Mouse (Mus musculus): ENCODE measurements around the gene Slc25a39.

DNA sequence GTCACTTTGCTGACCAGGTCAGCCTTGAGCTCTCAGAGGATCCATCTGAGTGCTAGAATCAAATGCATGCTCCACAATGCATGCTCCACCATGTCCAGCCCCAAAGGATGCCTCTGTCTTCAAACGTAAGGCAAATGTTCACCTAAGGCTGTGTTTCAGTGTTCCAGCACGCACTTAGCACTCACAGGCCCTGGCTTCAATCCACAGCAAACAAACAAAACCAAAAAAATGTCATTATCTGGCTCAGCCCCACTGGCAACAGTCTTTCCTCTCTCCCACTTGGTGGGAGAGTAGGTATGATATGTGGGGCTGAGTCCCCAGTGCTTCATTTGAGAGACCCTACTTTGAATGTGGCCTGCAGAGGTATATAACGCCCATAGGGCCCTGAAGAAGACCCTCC is 3.3 kb upstream of the Slc25a39 start:
- TF ChIP-seq POLR2A (IDR thresholded peaks at IDR 0.05; ENCODE audit: low read depth, low read length) (no peak), CTCF (IDR thresholded peaks at IDR 0.05; ENCODE audit: extremely low read depth, insufficient read length, insufficient replicate concordance, low read depth, low read length) (no peak)
